Mouse (Mus musculus) limb, embryonic 15.5 days (tissue): ENCODE measurements around the gene Mtus2. TPM values are rescaled to one million over a fixed set of nuclear protein-coding genes. Genes with fewer than 3 reads are reported as not detected.

Experiments
- ATAC-seq: fragments of 200-750 bp; cut with Nextera tagmentation; 2 replicates; pipeline ENCODE4 v1.8.0; 2017; ENCODE audit warnings: low read depth, moderate TSS enrichment; ENCODE audit not compliant: insufficient number of reproducible peaks, low FRiP score, low TSS enrichment
- H3K27ac ChIP-seq: fragments of 300-500 bp; sonication (generic); 2 replicates; pipeline ENCODE4 v1.5.1; 2015; ENCODE audit warnings: moderate library complexity, mild to moderate bottlenecking, inconsistent platforms
- H3K27me3 ChIP-seq: fragments of 300-500 bp; sonication (generic); 2 replicates; pipeline ENCODE4 v1.6.1; 2015; ENCODE audit warnings: inconsistent platforms
- H3K36me3 ChIP-seq: fragments of 300-500 bp; sonication (generic); 2 replicates; pipeline ENCODE4 v1.6.1; 2015; ENCODE audit warnings: inconsistent platforms
- H3K4me1 ChIP-seq: fragments of 300-500 bp; sonication (generic); 2 replicates; pipeline ENCODE4 v1.6.1; 2015; ENCODE audit warnings: inconsistent platforms
- H3K4me2 ChIP-seq: fragments of 300-500 bp; sonication (generic); 2 replicates; pipeline ENCODE4 v1.6.1; 2015; ENCODE audit warnings: mild to moderate bottlenecking, inconsistent platforms
- H3K4me3 ChIP-seq: fragments of 300-500 bp; sonication (generic); 2 replicates; pipeline ENCODE4 v1.5.1; 2015; ENCODE audit warnings: mild to moderate bottlenecking, inconsistent platforms
- H3K9ac ChIP-seq: fragments of 300-500 bp; sonication (generic); 2 replicates; pipeline ENCODE4 v1.6.1; 2015; ENCODE audit warnings: inconsistent platforms
- H3K9me3 ChIP-seq: fragments of 300-500 bp; sonication (generic); 2 replicates; pipeline ENCODE4 v1.6.1; 2016; ENCODE audit warnings: inconsistent platforms
- WGBS: fragments of 180-500 bp; shearing (Covaris S2); methylation state at CpG from one replicate; pipeline ENCODE4 v1.1.7; 2015; 5-methylcytosine and 5-hydroxymethylcytosine counted together
- polyA plus RNA-seq: library from polyadenylated mRNA; unstranded; fragments of >200 nt; fragmentation: Nextera tagmentation; extraction: Ambion mirVana; gene quantifications from 2 replicates; pipeline ENCODE4 v1.2.1, GENCODE M21; 2015

The Mtus2 gene
- polyA plus RNA-seq, 1 experiment from 2014 or later = 6.0 TPM

GRCm38 (mm10) chr5:148014133-148014854, 57.2 kb downstream of the Mtus2 start:
- Histone ChIP-seq H3K4me3 (no peak overlapping the region), H3K9ac (no peak overlapping the region)

DNA sequence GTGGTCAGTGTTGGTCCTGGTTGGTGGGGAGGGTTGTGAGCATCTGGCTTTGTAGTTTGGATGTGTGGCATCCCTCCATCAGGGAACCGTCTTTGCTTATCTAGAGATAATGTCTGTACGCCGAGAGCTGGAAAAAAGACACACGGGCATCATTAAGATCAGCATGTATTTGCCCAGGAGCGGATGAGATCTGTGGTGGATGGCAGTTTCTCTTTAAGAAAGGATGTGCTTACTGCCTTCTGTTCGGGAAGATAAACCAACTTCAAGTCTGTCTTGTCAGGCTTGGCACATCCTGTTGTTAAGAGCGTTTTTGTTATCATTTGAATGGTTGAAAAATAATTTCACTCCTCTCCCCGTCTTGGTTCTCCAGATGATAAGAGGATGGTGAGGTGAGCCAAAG, 58.3 kb downstream of the Mtus2 start:
- H3K4me3 ChIP-seq = no peak overlapping the region
- no peak overlapping the region for H3K27ac ChIP-seq
- 82% methylated on average over 8 of the region's 8 CpGs for WGBS
- no peak overlapping the region for H3K9ac ChIP-seq
- H3K9me3 ChIP-seq = no peaks in the 10 kb centered on the region
- no peaks in the 10 kb centered on the region for H3K27me3 ChIP-seq
- H3K36me3 ChIP-seq = no peaks in the 10 kb centered on the region
- no peak for ATAC-seq
- no peak overlapping the region for H3K4me2 ChIP-seq
- H3K4me1 ChIP-seq = no peaks in the 10 kb centered on the region

More at GRCm38 (mm10) chr5:148014133-148014854, 57.2 kb downstream of the Mtus2 start:
- H3K4me1 ChIP-seq = no peaks in the 10 kb centered on the region
- 75% methylated on average over 6 of the region's 6 CpGs for WGBS
- H3K27me3 ChIP-seq = no peaks in the 10 kb centered on the region
- ATAC-seq = no peak
- no peaks in the 10 kb centered on the region for H3K36me3 ChIP-seq
- no peak overlapping the region for H3K27ac ChIP-seq
- H3K9me3 ChIP-seq = no peaks in the 10 kb centered on the region
- no peak overlapping the region for H3K4me2 ChIP-seq

- Histone ChIP-seq H3K9ac (no peak overlapping the region), H3K27ac (no peak overlapping the region), H3K27me3 (no peaks in the 10 kb centered on the region), H3K4me1 (no peaks in the 10 kb centered on the region), H3K9me3 (no peaks in the 10 kb centered on the region), H3K36me3 (no peaks in the 10 kb centered on the region), H3K4me3 (no peak overlapping the region), H3K4me2 (no peak overlapping the region)
- WGBS = 84% methylated on average over 11 of the region's 11 CpGs
- no peak for ATAC-seq
These were observed 60.3 kb downstream of the Mtus2 start for GRCm38 (mm10) chr5:148017371-148017770.

- H3K4me1 ChIP-seq = no peaks in the 10 kb centered on the region; the same call in 1 of the 2 replicates
- no peak overlapping the region for H3K4me2 ChIP-seq
- H3K9ac ChIP-seq = no peak overlapping the region
- H3K36me3 ChIP-seq = no peaks in the 10 kb centered on the region
- WGBS = 83% methylated on average over 4 of the region's 4 CpGs
- no peak overlapping the region for H3K4me3 ChIP-seq
- no peaks in the 10 kb centered on the region; the same call in 1 of the 2 replicates for H3K9me3 ChIP-seq
- H3K27me3 ChIP-seq = no peaks in the 10 kb centered on the region
- no peak for ATAC-seq
- no peak overlapping the region for H3K27ac ChIP-seq
These were observed 65.7 kb downstream of the Mtus2 start for GRCm38 (mm10) chr5:148022784-148023183.

GRCm38 (mm10) chr5:148026401-148027349, 69.6 kb downstream of the Mtus2 start:
- H3K27ac ChIP-seq = no peak overlapping the region
- H3K9ac ChIP-seq = no peak overlapping the region
- H3K4me2 ChIP-seq = 0 out of 2 replicates have a peak overlapping the region, but pooled peaks have one; percentile 6
- no peaks in the 10 kb centered on the region; the same call in 1 of the 2 replicates for H3K4me1 ChIP-seq
- ATAC-seq = no peak
- H3K36me3 ChIP-seq = no peaks in the 10 kb centered on the region
- no peaks in the 10 kb centered on the region for H3K27me3 ChIP-seq
- WGBS = 37% methylated on average over 26 of the region's 26 CpGs
- no peak overlapping the region for H3K4me3 ChIP-seq
- H3K9me3 ChIP-seq = no peaks in the 10 kb centered on the region; the same call in 1 of the 2 replicates

GRCm38 (mm10) chr5:148027985-148028384, 70.9 kb downstream of the Mtus2 start:
- Histone ChIP-seq H3K9me3 (no peaks in the 10 kb centered on the region; the same call in 1 of the 2 replicates), H3K4me3 (no peak overlapping the region), H3K27ac (no peak overlapping the region), H3K9ac (no peak overlapping the region), H3K27me3 (no peaks in the 10 kb centered on the region), H3K4me2 (no peak overlapping the region), H3K4me1 (no peaks in the 10 kb centered on the region; the same call in 1 of the 2 replicates), H3K36me3 (no peaks in the 10 kb centered on the region)
- WGBS = 67% methylated on average over 13 of the region's 13 CpGs
- no peak for ATAC-seq

- H3K27ac ChIP-seq = no peak overlapping the region
- H3K4me3 ChIP-seq = no peak overlapping the region
- H3K9me3 ChIP-seq = no peaks in the 10 kb centered on the region
- no peak overlapping the region for H3K4me2 ChIP-seq
- H3K27me3 ChIP-seq = no peaks in the 10 kb centered on the region
- H3K9ac ChIP-seq = no peak overlapping the region
- H3K4me1 ChIP-seq = no peaks in the 10 kb centered on the region
- WGBS = 94% methylated on average over 7 of the region's 7 CpGs
- H3K36me3 ChIP-seq = no peaks in the 10 kb centered on the region
- ATAC-seq = no peak
These were observed 84.5 kb downstream of the Mtus2 start for GRCm38 (mm10) chr5:148041661-148042060.

- no peak overlapping the region for H3K4me2 ChIP-seq
- 79% methylated on average over 11 of the region's 11 CpGs for WGBS
- H3K36me3 ChIP-seq = no peaks in the 10 kb centered on the region
- H3K27me3 ChIP-seq = no peaks in the 10 kb centered on the region
- no peak for ATAC-seq
- H3K27ac ChIP-seq = no peak overlapping the region
- H3K9ac ChIP-seq = no peak overlapping the region
- H3K4me3 ChIP-seq = no peak overlapping the region
- H3K4me1 ChIP-seq = no peaks in the 10 kb centered on the region
- no peaks in the 10 kb centered on the region for H3K9me3 ChIP-seq
These were observed 91.1 kb downstream of the Mtus2 start for GRCm38 (mm10) chr5:148048200-148048599.

DNA sequence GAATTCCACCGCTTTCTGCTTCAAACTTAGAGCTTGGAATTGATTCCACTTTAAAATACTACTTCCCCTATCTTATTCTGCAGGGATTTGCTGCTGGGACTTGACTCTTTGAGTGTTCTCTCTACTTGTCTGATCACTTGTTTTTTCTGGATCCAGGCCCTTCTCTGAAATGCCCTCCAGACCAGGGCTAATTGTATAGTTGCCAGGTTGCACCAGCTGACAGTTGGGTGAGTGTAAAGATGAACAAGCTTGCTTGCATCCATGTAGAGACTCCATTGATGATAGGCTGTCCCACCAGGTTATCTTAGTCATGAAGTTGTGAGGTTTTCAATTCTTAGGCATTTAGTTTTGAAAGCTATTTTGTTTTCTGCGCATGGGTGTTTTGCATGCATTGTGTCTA, 92.2 kb downstream of the Mtus2 start:
- Histone ChIP-seq H3K4me3 (no peak overlapping the region), H3K4me2 (no peak overlapping the region), H3K27ac (no peak overlapping the region), H3K36me3 (no peaks in the 10 kb centered on the region), H3K9me3 (no peaks in the 10 kb centered on the region), H3K9ac (no peak overlapping the region), H3K27me3 (no peaks in the 10 kb centered on the region), H3K4me1 (no peaks in the 10 kb centered on the region)
- ATAC-seq = no peak
- 89% methylated on average over 2 of the region's 2 CpGs for WGBS

- H3K27ac ChIP-seq = no peak overlapping the region
- H3K9ac ChIP-seq = no peak overlapping the region
- no peaks in the 10 kb centered on the region for H3K27me3 ChIP-seq
- no peaks in the 10 kb centered on the region for H3K36me3 ChIP-seq
- 74% methylated on average over 13 of the region's 13 CpGs for WGBS
- no peak for ATAC-seq
- no peaks in the 10 kb centered on the region for H3K4me1 ChIP-seq
- no peaks in the 10 kb centered on the region for H3K9me3 ChIP-seq
- H3K4me2 ChIP-seq = no peak overlapping the region
- H3K4me3 ChIP-seq = no peak overlapping the region
These were observed 95.9 kb downstream of the Mtus2 start for GRCm38 (mm10) chr5:148052846-148053608.

DNA sequence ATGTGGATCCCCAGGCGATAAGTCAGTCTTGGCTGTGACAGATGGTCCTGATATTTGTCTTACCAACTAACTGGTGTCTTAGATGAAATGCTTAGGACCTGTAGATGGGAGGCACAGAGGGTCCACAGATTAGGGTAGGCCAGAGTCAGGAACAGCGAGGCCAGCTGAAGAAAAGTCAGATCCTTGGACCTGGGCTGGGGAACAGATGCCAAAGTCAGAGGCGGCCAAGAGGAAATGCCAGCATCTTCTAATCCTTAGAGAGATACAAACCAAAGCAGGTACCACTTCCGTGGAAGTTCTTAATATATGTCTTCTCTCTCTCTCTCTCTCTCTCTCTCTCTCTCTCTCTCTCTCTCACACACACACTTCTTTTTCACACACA, 96.5 kb downstream of the Mtus2 start:
- H3K9me3 ChIP-seq = no peaks in the 10 kb centered on the region
- no peak overlapping the region for H3K9ac ChIP-seq
- no peaks in the 10 kb centered on the region for H3K36me3 ChIP-seq
- H3K4me1 ChIP-seq = no peaks in the 10 kb centered on the region
- H3K4me3 ChIP-seq = no peak overlapping the region
- H3K4me2 ChIP-seq = no peak overlapping the region
- no peak overlapping the region for H3K27ac ChIP-seq
- ATAC-seq = no peak
- H3K27me3 ChIP-seq = no peaks in the 10 kb centered on the region
- WGBS = 74% methylated on average over 3 of the region's 4 CpGs
